In the genomic region with DNA sequence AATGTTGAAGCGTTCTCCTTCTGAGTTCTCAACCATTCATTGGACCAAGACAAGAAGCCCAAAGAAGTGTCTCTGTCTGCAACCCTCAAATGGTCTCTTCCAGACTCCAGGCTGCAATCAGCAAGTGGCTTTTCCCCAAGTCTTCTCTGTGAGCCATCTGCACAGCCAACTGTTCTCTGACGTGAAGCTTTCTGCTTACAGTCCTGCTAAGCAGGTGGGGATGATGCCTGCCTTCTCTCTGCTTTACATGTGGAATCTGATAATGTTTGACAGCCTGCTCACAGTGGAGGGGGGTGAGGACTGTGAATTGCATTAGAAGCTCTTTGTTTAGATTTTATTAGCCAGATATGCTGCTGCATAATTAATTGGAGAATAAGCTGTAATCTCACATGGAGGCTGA, we compare ENCODE assay signal across 12 mouse cellular contexts.
DNase-seq lines count a peak whose midpoint lies in the region; ATAC-seq lines count a peak whose summit lies in the region.
"Had no signal": no experiment of that assay in that cellular context is flagged by ENCODE, and none has a peak within 500 bp of the region (broad histone marks: within the 10 kb centered on the region; RNA-seq: fewer than 3 reads in every experiment).

No protein-coding gene starts in this region.

- H3K4me3 ChIP-seq in forebrain, embryonic 14.5 days (ENCODE audit: low read depth, low read length) = no peak overlapping the region
- no peak overlapping the region for H3K4me3 ChIP-seq in forebrain, embryonic 10.5 days
- no peak overlapping the region for H3K4me3 ChIP-seq in hindbrain, embryonic 16.5 days (ENCODE audit: low read length)
- H3K4me3 ChIP-seq in kidney, embryonic 16.5 days (ENCODE audit: low read length) = no peak overlapping the region
- H3K4me3 ChIP-seq: embryonic facial prominence, embryonic 12.5 days; megakaryocyte, embryonic 14.5 days had no signal

- peak; percentile 90 for ATAC-seq in forebrain, embryonic 14.5 days
- ATAC-seq in hindbrain, embryonic 16.5 days = peak; percentile 80
- ATAC-seq in kidney, embryonic 16.5 days (ENCODE audit: low FRiP score, low TSS enrichment) = no peak

- H3K9me3 ChIP-seq in forebrain, embryonic 14.5 days (replicated peaks; ENCODE audit: control insufficient read depth, low read length) = no peaks in the 10 kb centered on the region
- H3K9me3 ChIP-seq in forebrain, embryonic 10.5 days = no peaks in the 10 kb centered on the region
- H3K9me3 ChIP-seq in hindbrain, embryonic 16.5 days (ENCODE audit: control insufficient read depth, low read length) = no peaks in the 10 kb centered on the region
- H3K9me3 ChIP-seq in kidney, embryonic 16.5 days (ENCODE audit: low read length) = no peaks in the 10 kb centered on the region
- H3K9me3 ChIP-seq: embryonic facial prominence, embryonic 12.5 days had no signal

- peak; percentile 85 for DNase-seq in forebrain, embryonic 14.5 days (ENCODE audit: low spot score)
- no peak for DNase-seq in forebrain, embryonic 10.5 days (ENCODE audit: extremely low spot score, low spot score)
- DNase-seq in cerebellum, adult 8-10 months = peak; percentile 44
- peak; percentile 62 for DNase-seq in left cerebral cortex, postnatal 4 days
- DNase-seq in adrenal gland, postnatal 10 days = no peak
- no peak for DNase-seq in natural killer cell, adult 2 months (ENCODE audit: low spot score in 2 of 2)
- DNase-seq: adrenal gland, postnatal 36 days had no signal

- H3K27me3 ChIP-seq in forebrain, embryonic 14.5 days (replicated peaks; ENCODE audit: control insufficient read depth, insufficient read depth, low read length) = no peaks in the 10 kb centered on the region
- no peaks in the 10 kb centered on the region for H3K27me3 ChIP-seq in forebrain, embryonic 10.5 days (ENCODE audit: poor library complexity, severe bottlenecking)
- no peaks in the 10 kb centered on the region for H3K27me3 ChIP-seq in hindbrain, embryonic 16.5 days (replicated peaks; ENCODE audit: control insufficient read depth, insufficient read depth, low read length)
- no peaks in the 10 kb centered on the region for H3K27me3 ChIP-seq in kidney, embryonic 16.5 days (ENCODE audit: insufficient read depth, low read length)
- H3K27me3 ChIP-seq: embryonic facial prominence, embryonic 12.5 days; megakaryocyte, embryonic 14.5 days had no signal

- H3K4me1 ChIP-seq in forebrain, embryonic 14.5 days (ENCODE audit: control insufficient read depth, insufficient read depth, low read length) = no peaks in the 10 kb centered on the region
- no peaks in the 10 kb centered on the region for H3K4me1 ChIP-seq in forebrain, embryonic 10.5 days
- H3K4me1 ChIP-seq in hindbrain, embryonic 16.5 days (ENCODE audit: control insufficient read depth, insufficient read depth, low read depth, low read length) = no peaks in the 10 kb centered on the region
- H3K4me1 ChIP-seq in kidney, embryonic 16.5 days (ENCODE audit: insufficient read depth, low read length) = no peaks in the 10 kb centered on the region
- H3K4me1 ChIP-seq: embryonic facial prominence, embryonic 12.5 days; megakaryocyte, embryonic 14.5 days had no signal

- no peak overlapping the region for H3K27ac ChIP-seq in forebrain, embryonic 14.5 days (ENCODE audit: low read depth, low read length)
- H3K27ac ChIP-seq in forebrain, embryonic 10.5 days = no peak overlapping the region
- no peak overlapping the region for H3K27ac ChIP-seq in hindbrain, embryonic 16.5 days (ENCODE audit: low read depth, low read length)
- H3K27ac ChIP-seq in kidney, embryonic 16.5 days (ENCODE audit: low read length) = no peak overlapping the region
- H3K27ac ChIP-seq: embryonic facial prominence, embryonic 12.5 days had no signal

- intact Hi-C loops in left cerebral cortex, postnatal 4 days (cut with DNase I) = no loop called here

- 60% methylated on average over 2 of the region's 2 CpGs for WGBS in forebrain, embryonic 14.5 days
- WGBS in forebrain, embryonic 10.5 days = 84% methylated on average over 2 of the region's 2 CpGs
- WGBS in hindbrain, embryonic 16.5 days = 59% methylated on average over 2 of the region's 2 CpGs
- 81% methylated on average over 2 of the region's 2 CpGs for WGBS in kidney, embryonic 16.5 days

- no peak overlapping the region for H3K4me2 ChIP-seq in forebrain, embryonic 14.5 days (ENCODE audit: low read length)
- H3K4me2 ChIP-seq in hindbrain, embryonic 16.5 days (ENCODE audit: low read length) = no peak overlapping the region
- H3K4me2 ChIP-seq in kidney, embryonic 16.5 days (replicated peaks; ENCODE audit: low read depth, low read length) = no peak overlapping the region
- H3K4me2 ChIP-seq: embryonic facial prominence, embryonic 12.5 days; liver, embryonic 11.5 days had no signal

- no peak overlapping the region for H3K9ac ChIP-seq in forebrain, embryonic 14.5 days (ENCODE audit: low read length)
- H3K9ac ChIP-seq in hindbrain, embryonic 16.5 days (ENCODE audit: low read depth, low read length) = no peak overlapping the region
- no peak overlapping the region for H3K9ac ChIP-seq in kidney, embryonic 16.5 days (replicated peaks; ENCODE audit: low read length)
- H3K9ac ChIP-seq: embryonic facial prominence, embryonic 12.5 days had no signal

- H3K36me3 ChIP-seq in forebrain, embryonic 14.5 days (ENCODE audit: control insufficient read depth, insufficient read depth, low read length) = no peaks in the 10 kb centered on the region
- H3K36me3 ChIP-seq in forebrain, embryonic 10.5 days (replicated peaks) = no peaks in the 10 kb centered on the region
- H3K36me3 ChIP-seq in hindbrain, embryonic 16.5 days (ENCODE audit: control insufficient read depth, insufficient read depth, low read length) = no peaks in the 10 kb centered on the region
- no peaks in the 10 kb centered on the region for H3K36me3 ChIP-seq in kidney, embryonic 16.5 days (ENCODE audit: insufficient read depth, low read length)
- H3K36me3 ChIP-seq: embryonic facial prominence, embryonic 12.5 days had no signal

Comparison
In these comparisons a context has a peak if more than half of its experiments do, and no peak if none do; other contexts are left out.
1. DNase-seq: peak in forebrain, embryonic 14.5 days (single experiment), cerebellum, adult 8-10 months (single experiment) and left cerebral cortex, postnatal 4 days (single experiment); none in forebrain, embryonic 10.5 days (single experiment), adrenal gland, postnatal 10 days (single experiment) and natural killer cell, adult 2 months (0 of 2).